Mouse (Mus musculus) ES-E14 (cell line): ENCODE results near the gene Lamc2. TPM values are rescaled to one million over a fixed set of nuclear protein-coding genes. Genes with fewer than 3 reads are reported as not detected.

Source experiments
- DNase-seq: peaks from one replicate; pipeline ENCODE4 v3.0.0-alpha.2; 2013; ENCODE audit warnings: low read depth, low spot score
- H3K27ac ChIP-seq: 2 replicates; pipeline ENCODE4 v1.5.1; 2012; ENCODE audit warnings: low read depth, mild to moderate bottlenecking, low read length, moderate library complexity, mixed read lengths; ENCODE audit not compliant: poor library complexity, insufficient read depth, severe bottlenecking
- H3K36me3 ChIP-seq: 2 replicates; pipeline ENCODE4 v1.6.1; 2012; ENCODE audit warnings: mild to moderate bottlenecking, low read length, moderate library complexity, mixed read lengths; ENCODE audit not compliant: control insufficient read depth, poor library complexity, insufficient read depth, severe bottlenecking
- H3K4me1 ChIP-seq, 2 experiments: fragments of 150-350 bp in 1 of 2; sonication (generic) in 1 of 2; 2 replicates each; pipeline ENCODE4 v1.6.1; 2012; ENCODE audit warnings: low read length in 2 of 2, mild to moderate bottlenecking in 1 of 2, mixed read lengths in 1 of 2; ENCODE audit not compliant: control insufficient read depth in 2 of 2, insufficient read depth in 2 of 2, poor library complexity in 1 of 2
- H3K4me3 ChIP-seq, 2 experiments: fragments of 150-350 bp in 1 of 2; sonication (generic) in 1 of 2; 2 replicates each; pipeline ENCODE4 v1.5.1; 2012; ENCODE audit warnings: low read length in 2 of 2, low read depth in 1 of 2, mild to moderate bottlenecking in 1 of 2, mixed read lengths in 1 of 2; ENCODE audit not compliant: insufficient read depth in 1 of 2, poor library complexity in 1 of 2, severe bottlenecking in 1 of 2
- H3K9ac ChIP-seq: 2 replicates; pipeline ENCODE4 v1.6.1; 2012; ENCODE audit warnings: low read depth, mild to moderate bottlenecking, low read length, mixed read lengths; ENCODE audit not compliant: poor library complexity, insufficient read depth, severe bottlenecking
- H3K9me3 ChIP-seq: fragments of 150-350 bp; sonication (generic); 2 replicates; pipeline ENCODE4 v1.6.1; 2012; ENCODE audit warnings: low read depth, mild to moderate bottlenecking, low read length; ENCODE audit not compliant: control insufficient read depth, insufficient read depth
- CHD2 ChIP-seq: IDR thresholded peaks from 2 replicates; pipeline ENCODE4 v1.6.1; 2014; ENCODE audit warnings: mild to moderate bottlenecking, low read depth, low read length, inconsistent platforms
- HCFC1 ChIP-seq: IDR thresholded peaks from 2 replicates; pipeline ENCODE4 v1.6.1; 2012; ENCODE audit warnings: low read length, inconsistent platforms, borderline replicate concordance; ENCODE audit not compliant: insufficient read depth
- MAFK ChIP-seq: IDR thresholded peaks from 2 replicates; pipeline ENCODE4 v1.6.1; 2014; ENCODE audit warnings: mild to moderate bottlenecking, low read depth, low read length, inconsistent platforms; ENCODE audit not compliant: insufficient read depth
- ZC3H11A ChIP-seq: IDR thresholded peaks from 2 replicates; pipeline ENCODE4 v1.6.1; 2012; ENCODE audit warnings: low read depth, mild to moderate bottlenecking, inconsistent platforms, low read length, borderline replicate concordance
- ZNF384 ChIP-seq: IDR thresholded peaks from 2 replicates; pipeline ENCODE4 v1.6.1; 2012; ENCODE audit warnings: low read depth, low read length, inconsistent platforms
- in situ Hi-C, 2 experiments: fragments of 600-800 bp; cut with MboI; formaldehyde crosslinking; loops; one replicate each; pipeline ENCODE4 v1.15.1; 2025; ENCODE audit warnings: low sequenced_read_pairs in 2 of 2, inconsistent platforms in 1 of 2; ENCODE audit not compliant: unreplicated experiment in 2 of 2
- total RNA-seq: library from RNA; depleted of rRNA; stranded (reverse); fragments of 300-350 nt; gene quantifications from 2 replicates; pipeline ENCODE4 v1.2.3, GENCODE M21; 2012

The Lamc2 gene
- total RNA-seq, 1 experiment: 24.3 TPM

GRCm38 (mm10) chr1:153133865-153134781 is 52.1 kb downstream of the Lamc2 start:
- Histone ChIP-seq H3K27ac (no peak overlapping the region), H3K4me3 (no peak overlapping the region), H3K4me1 (peaks cover 3 to 5% of the 10 kb centered on the region in 2 experiments; a peak in 3 of 4 replicates), H3K36me3 (no peaks in the 10 kb centered on the region), H3K9me3 (no peaks in the 10 kb centered on the region), H3K9ac (no peak overlapping the region)
- in situ Hi-C loops: no loop called here
- DNase-seq: no peak
- TF ChIP-seq ZNF384 (no peak), HCFC1 (no peak), ZC3H11A (no peak), MAFK (no peak), CHD2 (no peak)

- H3K36me3 ChIP-seq: no peaks in the 10 kb centered on the region
- no peak overlapping the region for H3K27ac ChIP-seq
- no peak for DNase-seq
- H3K9ac ChIP-seq: no peak overlapping the region
- no peak for TF ChIP-seq ZC3H11A
- TF ChIP-seq MAFK: no peak
- no peak for TF ChIP-seq CHD2
- no peak for TF ChIP-seq HCFC1
- TF ChIP-seq ZNF384: no peak
- H3K4me3 ChIP-seq: no peak overlapping the region
- peaks cover 5 to 11% of the 10 kb centered on the region in 2 experiments; a peak in 3 of 4 replicates for H3K4me1 ChIP-seq
- no peaks in the 10 kb centered on the region for H3K9me3 ChIP-seq
- in situ Hi-C loops: no loop called here
Measured at GRCm38 (mm10) chr1:153129992-153130713, 56.1 kb downstream of the Lamc2 start.

GRCm38 (mm10) chr1:153128780-153129179 is 57.5 kb downstream of the Lamc2 start:
- TF ChIP-seq HCFC1 (no peak), CHD2 (no peak), MAFK (no peak), ZC3H11A (no peak), ZNF384 (no peak)
- in situ Hi-C loops: no loop called here
- H3K9me3 ChIP-seq: no peaks in the 10 kb centered on the region
- no peak overlapping the region for H3K27ac ChIP-seq
- no peak for DNase-seq
- H3K4me3 ChIP-seq: no peak overlapping the region
- H3K36me3 ChIP-seq: no peaks in the 10 kb centered on the region
- peaks cover 5 to 11% of the 10 kb centered on the region in 2 experiments; a peak in 3 of 4 replicates for H3K4me1 ChIP-seq
- H3K9ac ChIP-seq: no peak overlapping the region

- DNase-seq: no peak
- H3K4me3 ChIP-seq: no peak overlapping the region
- peaks cover 4 to 11% of the 10 kb centered on the region in 2 experiments; a peak in 3 of 4 replicates for H3K4me1 ChIP-seq
- TF ChIP-seq CHD2: no peak
- TF ChIP-seq HCFC1: no peak
- no peak for TF ChIP-seq MAFK
- TF ChIP-seq ZNF384: no peak
- no peak for TF ChIP-seq ZC3H11A
- H3K9ac ChIP-seq: no peak overlapping the region
- H3K27ac ChIP-seq: no peak overlapping the region
- no peaks in the 10 kb centered on the region for H3K9me3 ChIP-seq
- no peaks in the 10 kb centered on the region for H3K36me3 ChIP-seq
- in situ Hi-C loops: no loop called here
Measured at GRCm38 (mm10) chr1:153127622-153128021, 58.6 kb downstream of the Lamc2 start.
